Mouse (Mus musculus) heart, postnatal 0 days (tissue): ENCODE data around the gene Chchd5.

ENCODE experiments used
- CTCF ChIP-seq: IDR thresholded peaks from 2 replicates; pipeline ENCODE4 v1.5.1; 2016; ENCODE audit warnings: antibody characterized with exemption, control low read depth, low read depth
- EP300 ChIP-seq: IDR thresholded peaks from 2 replicates; pipeline ENCODE4 v1.6.1; 2016; ENCODE audit warnings: antibody characterized with exemption, low read depth

GRCm38 (mm10) chr2:129139906-129140305, 10.4 kb downstream of the Chchd5 start:
- TF ChIP-seq CTCF (no peak), EP300 (no peak)
